Mouse (Mus musculus): Measurements from ENCODE around the gene Rab23. TPM values are rescaled to one million over a fixed set of nuclear protein-coding genes. Genes with fewer than 3 reads are reported as not detected.

The Rab23 gene
- polyA plus RNA-seq, 1 experiment from 2014 or later: 33.3 TPM

DNA sequence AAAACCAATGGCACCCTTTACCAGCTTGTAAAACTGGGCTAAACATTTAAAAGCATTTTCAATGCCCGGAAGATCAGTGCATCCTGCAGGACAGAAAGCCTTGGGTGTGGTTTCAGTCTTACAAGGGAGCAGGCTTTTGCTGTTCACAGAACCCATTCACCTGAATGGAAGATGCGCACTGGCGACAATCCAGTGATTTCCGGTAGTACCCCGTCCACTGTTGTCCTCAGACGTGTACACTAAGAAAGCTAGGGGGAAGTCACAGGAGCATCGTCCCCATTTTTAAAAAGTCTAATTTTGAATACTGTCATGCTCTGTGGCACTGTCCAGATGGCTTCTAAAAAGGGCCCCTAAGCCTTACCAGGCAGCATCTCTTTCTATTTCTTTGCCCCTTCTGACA, 36.1 kb downstream of the Rab23 start:
- Histone ChIP-seq H3K27me3 (ENCODE audit: control insufficient read depth, insufficient read depth, low read depth, low read length) (no peaks in the 10 kb centered on the region), H3K4me2 (ENCODE audit: low read length) (no peak overlapping the region), H3K9ac (ENCODE audit: low read depth, low read length) (no peak overlapping the region), H3K36me3 (ENCODE audit: control insufficient read depth, insufficient read depth, low read length) (no peaks in the 10 kb centered on the region), H3K9me3 (replicated peaks; ENCODE audit: control insufficient read depth, low read length, poor library complexity, severe bottlenecking) (no peaks in the 10 kb centered on the region), H3K4me3 (ENCODE audit: low read depth, low read length) (no peak overlapping the region), H3K27ac (ENCODE audit: low read length) (no peak overlapping the region), H3K4me1 (ENCODE audit: control insufficient read depth, insufficient read depth, low read length) (peaks cover 9% of the 10 kb centered on the region)
- ATAC-seq: no peak
- 84% methylated on average over 7 of the region's 7 CpGs for WGBS

DNA sequence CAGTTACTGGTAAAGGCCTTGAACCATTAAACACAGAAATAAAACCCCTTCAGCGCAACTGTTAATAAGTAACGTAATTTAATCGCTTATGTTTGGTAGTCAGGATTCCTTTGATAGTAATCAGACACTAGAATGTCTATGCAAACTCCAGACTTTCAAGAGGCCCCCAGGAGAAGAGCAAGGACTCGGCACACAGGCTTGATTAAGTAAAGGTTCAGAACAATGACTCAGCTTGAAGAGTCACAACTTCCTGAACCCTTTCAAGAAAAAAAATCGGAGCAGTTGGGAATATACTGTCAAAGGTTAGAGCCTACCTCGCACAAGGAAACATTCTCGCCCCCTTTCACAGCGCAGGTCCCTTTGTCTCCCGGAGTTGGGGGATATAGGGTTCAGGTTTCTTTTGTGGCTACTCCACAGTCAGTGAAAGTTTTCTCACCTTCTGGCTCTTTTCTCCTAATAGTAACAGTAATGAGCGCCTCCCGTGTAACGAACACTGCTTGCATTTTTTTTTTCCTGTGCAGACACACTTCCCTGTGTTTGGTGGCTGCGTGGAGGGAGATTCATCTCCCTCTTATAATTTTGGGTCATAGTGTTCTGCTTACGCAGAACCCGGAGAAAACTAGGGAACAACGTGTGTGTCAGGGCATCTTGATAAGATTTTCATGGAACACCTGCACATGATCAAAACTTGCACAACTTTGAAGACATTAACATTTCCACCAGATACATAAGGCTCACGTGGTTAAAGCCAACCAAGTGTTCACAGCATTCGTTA, 36.8 kb downstream of the Rab23 start:
- H3K4me2 ChIP-seq (ENCODE audit: low read length): peak overlapping the region; percentile 97
- peaks cover 9% of the 10 kb centered on the region for H3K4me1 ChIP-seq (ENCODE audit: control insufficient read depth, insufficient read depth, low read length)
- H3K27me3 ChIP-seq (ENCODE audit: control insufficient read depth, insufficient read depth, low read depth, low read length): no peaks in the 10 kb centered on the region
- peak overlapping the region; percentile 61; the same call in 1 of the 2 replicates for H3K4me3 ChIP-seq (ENCODE audit: low read depth, low read length)
- no peak overlapping the region for H3K27ac ChIP-seq (ENCODE audit: low read length)
- H3K36me3 ChIP-seq (ENCODE audit: control insufficient read depth, insufficient read depth, low read length): no peaks in the 10 kb centered on the region
- no peaks in the 10 kb centered on the region for H3K9me3 ChIP-seq (replicated peaks; ENCODE audit: control insufficient read depth, low read length, poor library complexity, severe bottlenecking)
- no peak overlapping the region for H3K9ac ChIP-seq (ENCODE audit: low read depth, low read length)
- 36% methylated on average over 18 of the region's 18 CpGs for WGBS
- ATAC-seq: no peak

DNA sequence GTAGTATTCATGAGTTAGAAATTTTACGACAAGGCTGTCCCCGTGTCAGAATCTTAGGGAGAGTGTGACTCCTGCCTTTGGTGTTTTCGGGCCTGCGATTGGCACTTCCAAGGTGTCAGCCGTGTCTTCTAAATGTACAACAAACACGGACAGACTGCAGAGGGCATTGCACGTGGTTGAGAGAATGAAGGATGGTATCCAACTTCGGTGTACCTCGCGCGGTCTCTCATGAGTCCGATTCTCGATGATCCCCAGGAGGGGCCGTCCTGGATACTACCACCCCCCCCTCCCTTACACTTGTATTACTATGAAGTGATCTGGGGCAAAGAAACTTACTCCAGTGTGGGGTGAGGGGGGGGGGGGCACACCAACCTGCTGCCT, 37.3 kb downstream of the Rab23 start:
- H3K36me3 ChIP-seq (ENCODE audit: control insufficient read depth, insufficient read depth, low read length): no peaks in the 10 kb centered on the region
- H3K27ac ChIP-seq (ENCODE audit: low read length): no peak overlapping the region
- H3K9ac ChIP-seq (ENCODE audit: low read depth, low read length): peak overlapping the region; percentile 88
- H3K9me3 ChIP-seq (replicated peaks; ENCODE audit: control insufficient read depth, low read length, poor library complexity, severe bottlenecking): no peaks in the 10 kb centered on the region
- H3K27me3 ChIP-seq (ENCODE audit: control insufficient read depth, insufficient read depth, low read depth, low read length): no peaks in the 10 kb centered on the region
- peaks cover 9% of the 10 kb centered on the region for H3K4me1 ChIP-seq (ENCODE audit: control insufficient read depth, insufficient read depth, low read length)
- 6% methylated on average over 14 of the region's 14 CpGs for WGBS
- H3K4me2 ChIP-seq (ENCODE audit: low read length): peak overlapping the region; percentile 97
- peak overlapping the region; percentile 61 for H3K4me3 ChIP-seq (ENCODE audit: low read depth, low read length)
- peak; percentile 59 for ATAC-seq

DNA sequence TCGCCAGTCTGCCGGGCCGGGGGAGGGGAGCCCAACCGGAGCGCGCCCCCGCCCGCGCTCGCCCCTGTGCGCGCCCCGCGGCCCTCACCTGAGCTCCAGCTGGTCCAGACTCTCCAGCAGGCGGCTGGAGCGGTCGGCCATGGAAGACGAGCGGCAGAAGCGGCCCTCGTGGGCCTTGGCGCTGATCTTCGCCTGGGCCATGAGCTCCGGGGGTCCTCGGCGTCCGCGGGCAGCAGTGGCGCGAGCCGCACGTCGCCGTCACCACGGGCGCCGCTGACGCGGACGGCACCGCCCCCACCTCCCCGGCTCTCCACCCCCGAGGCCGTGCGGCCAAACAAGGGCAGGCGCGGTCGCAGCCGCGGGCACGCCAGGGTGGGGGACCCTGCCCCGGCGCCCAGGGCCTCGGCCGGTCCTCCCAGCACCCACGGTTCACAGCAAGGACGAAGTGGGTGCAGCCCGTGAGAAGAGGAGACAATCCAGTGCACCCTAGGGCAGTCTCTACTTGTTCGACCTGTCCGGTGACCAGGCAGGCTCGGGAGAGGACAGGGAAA, 37.9 kb downstream of the Rab23 start, which contains the start of gene Bag2:
Bag2 (minus strand) TSS at position 305 of the 551 bp plus-strand sequence.
- H3K4me1 ChIP-seq (ENCODE audit: control insufficient read depth, insufficient read depth, low read length): peaks cover 9% of the 10 kb centered on the region
- WGBS: 0% methylated on average over 42 of the region's 61 CpGs
- H3K9me3 ChIP-seq (replicated peaks; ENCODE audit: control insufficient read depth, low read length, poor library complexity, severe bottlenecking): no peaks in the 10 kb centered on the region
- peak; percentile 91 for ATAC-seq
- H3K27me3 ChIP-seq (ENCODE audit: control insufficient read depth, insufficient read depth, low read depth, low read length): no peaks in the 10 kb centered on the region
- H3K9ac ChIP-seq (ENCODE audit: low read depth, low read length): peak within 1 kb of the TSS; percentile 88
- peak within 1 kb of the TSS; percentile 62; the same call in 1 of the 2 replicates for H3K27ac ChIP-seq (ENCODE audit: low read length)
- H3K4me3 ChIP-seq (ENCODE audit: low read depth, low read length): peak within 1 kb of the TSS; percentile 61
- H3K36me3 ChIP-seq (ENCODE audit: control insufficient read depth, insufficient read depth, low read length): no peaks in the 10 kb centered on the region
- H3K4me2 ChIP-seq (ENCODE audit: low read length): peak within 1 kb of the TSS; percentile 97

DNA sequence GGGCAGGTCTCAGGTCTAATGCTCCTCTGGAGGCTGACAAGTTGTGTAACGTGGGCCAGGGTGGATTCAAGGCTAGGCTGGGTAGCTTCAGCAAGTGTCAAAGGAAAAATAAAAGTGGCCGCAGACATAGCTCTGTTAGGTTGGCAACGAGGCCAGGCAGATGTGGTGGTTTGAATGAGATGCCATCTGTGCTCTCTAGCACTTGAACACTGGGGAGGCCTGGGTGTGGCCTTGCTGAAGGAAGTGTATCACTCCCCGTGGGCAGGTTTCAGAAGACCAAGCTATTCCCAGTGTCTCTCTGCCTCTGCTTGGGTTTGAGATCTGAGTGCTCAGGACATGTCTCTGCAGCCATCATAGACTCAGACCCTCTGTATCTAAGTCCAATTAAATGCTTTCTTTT, 38.8 kb downstream of the Rab23 start:
- ATAC-seq: no peak
- WGBS: 56% methylated on average over 4 of the region's 4 CpGs
- H3K4me2 ChIP-seq (ENCODE audit: low read length): no peak overlapping the region
- H3K27ac ChIP-seq (ENCODE audit: low read length): no peak overlapping the region
- H3K9ac ChIP-seq (ENCODE audit: low read depth, low read length): no peak overlapping the region
- no peaks in the 10 kb centered on the region for H3K36me3 ChIP-seq (ENCODE audit: control insufficient read depth, insufficient read depth, low read length)
- H3K9me3 ChIP-seq (replicated peaks; ENCODE audit: control insufficient read depth, low read length, poor library complexity, severe bottlenecking): no peaks in the 10 kb centered on the region
- peaks cover 9% of the 10 kb centered on the region for H3K4me1 ChIP-seq (ENCODE audit: control insufficient read depth, insufficient read depth, low read length)
- H3K4me3 ChIP-seq (ENCODE audit: low read depth, low read length): no peak overlapping the region
- no peaks in the 10 kb centered on the region for H3K27me3 ChIP-seq (ENCODE audit: control insufficient read depth, insufficient read depth, low read depth, low read length)

DNA sequence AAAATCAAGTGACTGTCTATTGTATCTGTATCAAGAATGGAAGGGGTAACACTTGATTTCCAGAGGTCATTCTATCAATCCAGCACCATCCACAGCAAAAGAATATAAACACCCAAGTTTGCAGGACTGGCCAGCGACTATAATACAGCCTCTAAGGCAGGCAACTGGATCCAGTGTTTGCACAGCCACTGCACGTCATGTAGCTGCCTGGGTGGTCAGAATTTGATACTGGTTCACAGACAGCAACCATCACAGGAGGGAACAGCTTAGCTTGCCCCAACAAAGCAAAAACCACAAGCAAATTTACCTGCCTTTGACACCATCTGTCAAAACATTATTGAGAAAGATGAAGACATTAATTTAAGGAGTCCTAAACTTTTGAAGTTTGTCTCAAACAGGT, 44.1 kb downstream of the Rab23 start:
- Histone ChIP-seq H3K27me3 (ENCODE audit: control insufficient read depth, insufficient read depth, low read depth, low read length) (no peaks in the 10 kb centered on the region), H3K27ac (ENCODE audit: low read length) (no peak overlapping the region), H3K36me3 (ENCODE audit: control insufficient read depth, insufficient read depth, low read length) (0 out of 2 replicates have a peak, but pooled peaks cover under 1% of the 10 kb centered on the region), H3K4me2 (ENCODE audit: low read length) (no peak overlapping the region), H3K4me1 (ENCODE audit: control insufficient read depth, insufficient read depth, low read length) (no peaks in the 10 kb centered on the region), H3K4me3 (ENCODE audit: low read depth, low read length) (no peak overlapping the region), H3K9me3 (replicated peaks; ENCODE audit: control insufficient read depth, low read length, poor library complexity, severe bottlenecking) (no peaks in the 10 kb centered on the region), H3K9ac (ENCODE audit: low read depth, low read length) (no peak overlapping the region)
- no peak for ATAC-seq
- WGBS: 61% methylated on average over 2 of the region's 2 CpGs

DNA sequence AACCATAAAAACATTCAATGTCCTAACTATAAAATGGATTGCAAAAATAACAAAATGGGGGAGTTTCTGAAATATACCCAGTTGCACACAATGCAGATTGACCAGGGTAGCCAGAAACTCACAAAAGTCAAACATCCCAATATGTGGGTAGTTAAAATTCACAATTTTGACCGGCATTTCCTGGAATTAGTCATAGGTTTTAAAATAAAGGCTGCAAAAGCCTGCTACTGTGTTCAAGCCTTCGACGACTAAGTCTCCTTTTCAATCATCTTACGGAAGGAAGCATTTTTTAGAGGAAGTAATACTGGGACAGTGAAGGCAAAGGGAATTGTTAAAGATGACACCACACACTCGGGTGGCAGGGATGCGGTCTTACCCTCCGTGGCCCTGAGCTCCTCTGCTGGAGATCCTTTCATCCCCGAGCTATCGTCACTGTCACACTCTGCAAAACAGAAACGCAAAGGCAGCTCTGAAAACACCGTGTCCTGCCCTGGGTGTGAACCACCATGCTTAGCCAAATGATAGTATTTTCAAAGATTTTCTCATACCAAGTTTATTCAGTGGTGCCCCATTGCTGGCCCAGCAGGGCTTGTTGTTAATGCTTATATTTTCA, 45.9 kb downstream of the Rab23 start:
- Histone ChIP-seq H3K27me3 (ENCODE audit: control insufficient read depth, insufficient read depth, low read depth, low read length) (no peaks in the 10 kb centered on the region), H3K9me3 (replicated peaks; ENCODE audit: control insufficient read depth, low read length, poor library complexity, severe bottlenecking) (no peaks in the 10 kb centered on the region), H3K4me1 (ENCODE audit: control insufficient read depth, insufficient read depth, low read length) (no peaks in the 10 kb centered on the region), H3K4me3 (ENCODE audit: low read depth, low read length) (no peak overlapping the region), H3K4me2 (ENCODE audit: low read length) (no peak overlapping the region), H3K36me3 (ENCODE audit: control insufficient read depth, insufficient read depth, low read length) (peaks cover 11% of the 10 kb centered on the region), H3K27ac (ENCODE audit: low read length) (no peak overlapping the region), H3K9ac (ENCODE audit: low read depth, low read length) (no peak overlapping the region)
- 86% methylated on average over 11 of the region's 11 CpGs for WGBS
- no peak for ATAC-seq

DNA sequence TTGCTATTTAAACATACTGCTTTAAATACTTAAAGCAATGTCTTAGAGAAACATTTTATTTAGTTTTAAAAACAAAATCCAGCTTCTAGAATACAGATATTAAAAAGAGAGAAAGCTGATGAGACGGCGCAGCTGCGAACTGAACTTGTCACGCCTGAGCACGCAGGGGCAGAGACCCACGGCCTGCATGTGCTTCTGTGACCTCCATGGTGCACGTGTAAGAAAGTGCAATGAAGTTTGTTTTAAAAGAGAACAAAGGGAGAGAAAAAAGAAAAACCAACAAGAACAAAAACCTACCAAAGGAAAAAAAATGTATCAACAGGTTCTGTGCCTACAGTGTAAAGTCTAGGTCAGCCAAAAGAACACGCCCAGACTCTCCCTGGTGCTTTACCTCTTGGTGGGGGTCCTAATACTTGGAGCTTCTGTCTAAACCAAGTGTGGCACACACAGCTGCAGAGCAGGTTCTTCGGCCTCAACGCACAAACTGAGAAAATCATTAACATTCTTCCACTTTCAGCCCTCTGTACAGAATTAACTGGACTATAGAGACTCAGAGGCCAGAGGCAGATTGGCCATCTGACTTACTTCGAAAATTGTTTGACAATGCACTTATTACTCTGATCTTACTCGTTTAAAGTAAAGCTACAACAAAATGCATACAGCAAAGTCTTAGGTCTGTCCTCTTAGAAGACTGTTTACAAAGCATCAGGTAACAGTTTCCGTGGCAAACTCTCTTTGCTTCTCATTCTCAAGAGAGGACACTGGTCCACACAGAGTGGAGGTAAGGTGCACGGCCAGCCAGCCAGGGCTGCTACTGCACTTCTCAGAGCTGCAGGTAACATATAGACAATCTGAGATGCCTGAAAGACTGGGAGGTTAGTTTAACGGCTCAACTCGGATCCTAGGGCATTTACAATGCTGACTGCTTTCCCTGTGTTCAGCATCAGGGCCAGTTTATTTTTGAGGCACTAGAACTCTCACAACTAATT, 47.1 kb downstream of the Rab23 start:
- no peak for ATAC-seq
- H3K36me3 ChIP-seq (ENCODE audit: control insufficient read depth, insufficient read depth, low read length): peaks cover 11% of the 10 kb centered on the region

More for the DNA sequence above, 47.1 kb downstream of the Rab23 start:
- Histone ChIP-seq H3K27ac (ENCODE audit: low read length) (no peak overlapping the region), H3K4me3 (ENCODE audit: low read depth, low read length) (no peak overlapping the region), H3K4me1 (ENCODE audit: control insufficient read depth, insufficient read depth, low read length) (no peaks in the 10 kb centered on the region), H3K4me2 (ENCODE audit: low read length) (no peak overlapping the region), H3K27me3 (ENCODE audit: control insufficient read depth, insufficient read depth, low read depth, low read length) (no peaks in the 10 kb centered on the region), H3K9ac (ENCODE audit: low read depth, low read length) (no peak overlapping the region), H3K9me3 (replicated peaks; ENCODE audit: control insufficient read depth, low read length, poor library complexity, severe bottlenecking) (no peaks in the 10 kb centered on the region)
- WGBS: 73% methylated on average over 16 of the region's 16 CpGs
